Mouse (Mus musculus) intestine, embryonic 16.5 days (tissue): ENCODE data around the gene Mettl4. TPM values are rescaled to one million over a fixed set of nuclear protein-coding genes. Genes with fewer than 3 reads are reported as not detected.

Source experiments
- ATAC-seq: fragments of 200-750 bp; cut with Nextera tagmentation; 2 replicates; pipeline ENCODE4 v1.8.0; 2017; ENCODE audit warnings: moderate TSS enrichment, moderate library complexity
- H3K27ac ChIP-seq: fragments of 300-500 bp; sonication (generic); 2 replicates; pipeline ENCODE4 v1.5.1; 2014; ENCODE audit warnings: mild to moderate bottlenecking, low read length
- H3K27me3 ChIP-seq: fragments of 300-500 bp; sonication (generic); replicated peaks from 2 replicates; pipeline ENCODE4 v1.6.1; 2014; ENCODE audit warnings: low read length, control low read depth, mixed read lengths; ENCODE audit not compliant: control insufficient read depth, insufficient read depth
- H3K36me3 ChIP-seq: fragments of 300-500 bp; sonication (generic); 2 replicates; pipeline ENCODE4 v1.6.1; 2014; ENCODE audit warnings: low read length, control low read depth; ENCODE audit not compliant: control insufficient read depth, insufficient read depth
- H3K4me1 ChIP-seq: fragments of 300-500 bp; sonication (generic); 2 replicates; pipeline ENCODE4 v1.6.1; 2014; ENCODE audit warnings: low read length, control low read depth, mixed read lengths; ENCODE audit not compliant: control insufficient read depth, insufficient read depth
- H3K4me2 ChIP-seq: fragments of 300-500 bp; sonication (generic); 2 replicates; pipeline ENCODE4 v1.6.1; 2014; ENCODE audit warnings: low read depth, low read length, control low read depth
- H3K4me3 ChIP-seq: fragments of 300-500 bp; sonication (generic); 2 replicates; pipeline ENCODE4 v1.5.1; 2014; ENCODE audit warnings: mild to moderate bottlenecking, low read length
- H3K9ac ChIP-seq: fragments of 300-500 bp; sonication (generic); 2 replicates; pipeline ENCODE4 v1.6.1; 2014; ENCODE audit warnings: low read depth, low read length
- H3K9me3 ChIP-seq: fragments of 300-500 bp; sonication (generic); 2 replicates; pipeline ENCODE4 v1.6.1; 2016; ENCODE audit warnings: low read length, control low read depth; ENCODE audit not compliant: control insufficient read depth
- WGBS: fragments of 180-500 bp; shearing (Covaris S2); extraction: QIAGEN DNeasy Blood & Tissue Kit; methylation state at CpG from one replicate; pipeline ENCODE4 v1.1.7; 2014; 5-methylcytosine and 5-hydroxymethylcytosine counted together
- polyA plus RNA-seq: library from polyadenylated mRNA; unstranded; fragments of >200 nt; fragmentation: Nextera tagmentation; extraction: Ambion mirVana; gene quantifications from 2 replicates; pipeline ENCODE4 v1.2.1, GENCODE M21; 2015

Gene Mettl4
- 12.9 and 13.7 TPM in 2 replicates for polyA plus RNA-seq

- peak within 1 kb of the TSS; percentile 81 for H3K9ac ChIP-seq
- under 1% methylated on average over 56 of the region's 56 CpGs for WGBS
- H3K4me1 ChIP-seq: 0 out of 2 replicates have a peak, but pooled peaks cover 4% of the 10 kb centered on the region
- H3K27me3 ChIP-seq: no peaks in the 10 kb centered on the region
- peak within 1 kb of the TSS; percentile 62 for H3K4me2 ChIP-seq
- no peaks in the 10 kb centered on the region for H3K9me3 ChIP-seq
- H3K27ac ChIP-seq: peak within 1 kb of the TSS; percentile 98
- no peaks in the 10 kb centered on the region for H3K36me3 ChIP-seq
- H3K4me3 ChIP-seq: peak within 1 kb of the TSS; percentile 67
- peak; percentile 100 for ATAC-seq
These were observed at the start of gene Mettl4 for GRCm38 (mm10) chr17:94749466-94750135. Gene Mettl4 (minus strand): TSS chr17:94750019.

DNA sequence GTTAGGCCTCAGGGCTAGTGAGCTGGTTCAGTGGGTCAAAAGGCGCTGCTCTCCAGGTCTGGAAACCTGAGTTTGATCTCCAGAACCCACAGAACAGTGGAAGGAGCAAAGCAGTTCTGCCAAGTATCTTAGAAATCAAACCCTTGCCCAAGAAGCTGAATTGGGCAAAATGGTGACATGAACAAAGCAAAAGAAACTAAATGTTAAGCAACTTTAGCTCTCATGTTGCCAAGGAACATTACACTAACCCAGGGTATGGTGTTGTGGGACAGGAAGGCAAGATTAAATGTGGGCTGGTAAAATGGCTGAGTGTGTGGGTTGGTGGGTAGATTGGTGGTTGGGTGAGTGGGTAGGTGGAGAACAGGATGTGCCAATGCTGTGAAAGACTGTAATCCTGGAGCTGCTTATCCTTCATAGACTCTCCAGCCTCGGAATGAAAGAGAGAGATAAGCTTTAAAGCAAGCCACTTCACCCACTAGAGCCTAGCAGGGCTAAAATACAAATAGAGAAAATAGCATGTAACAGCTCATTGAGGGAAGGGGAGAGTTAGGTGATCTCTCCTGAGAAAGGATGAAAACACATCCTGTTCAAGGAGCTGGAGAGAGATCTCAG lies 29.2 kb upstream of the Mettl4 start:
- H3K27ac ChIP-seq: no peak overlapping the region
- no peaks in the 10 kb centered on the region for H3K9me3 ChIP-seq
- H3K9ac ChIP-seq: no peak overlapping the region
- no peak overlapping the region for H3K4me2 ChIP-seq
- no peak for ATAC-seq
- no peaks in the 10 kb centered on the region for H3K4me1 ChIP-seq
- 79% methylated on average over 2 of the region's 2 CpGs for WGBS
- no peak overlapping the region for H3K4me3 ChIP-seq
- H3K36me3 ChIP-seq: peaks cover 4% of the 10 kb centered on the region; the same call in 1 of the 2 replicates
- no peaks in the 10 kb centered on the region for H3K27me3 ChIP-seq

GRCm38 (mm10) chr17:94768491-94768890 lies 18.7 kb upstream of the Mettl4 start:
- 85% methylated on average over 2 of the region's 2 CpGs for WGBS
- H3K27me3 ChIP-seq: no peaks in the 10 kb centered on the region
- no peak overlapping the region for H3K27ac ChIP-seq
- no peak for ATAC-seq
- H3K9ac ChIP-seq: no peak overlapping the region
- H3K4me2 ChIP-seq: no peak overlapping the region
- no peaks in the 10 kb centered on the region for H3K9me3 ChIP-seq
- no peaks in the 10 kb centered on the region for H3K4me1 ChIP-seq
- H3K36me3 ChIP-seq: 0 out of 2 replicates have a peak, but pooled peaks cover 3% of the 10 kb centered on the region
- no peak overlapping the region for H3K4me3 ChIP-seq

DNA sequence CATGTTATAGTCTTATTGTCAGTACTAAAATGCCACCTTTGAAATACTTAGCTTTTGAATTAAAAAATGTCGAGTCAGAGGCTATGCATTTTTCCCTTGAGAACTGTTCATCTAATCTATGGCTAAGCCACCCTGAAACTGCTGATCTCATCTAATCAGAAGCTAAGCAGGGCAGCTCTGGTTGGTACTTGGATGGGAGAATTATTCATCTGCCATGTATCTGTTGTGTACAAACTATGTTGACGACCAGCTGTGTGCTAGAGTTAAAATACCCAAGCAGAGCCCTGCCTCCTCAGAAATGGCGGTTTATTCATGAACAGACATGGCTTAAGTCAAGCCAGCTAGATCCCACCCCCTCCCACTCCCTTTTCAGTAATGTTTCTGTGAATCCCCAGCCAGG lies 14.9 kb upstream of the Mettl4 start:
- Histone ChIP-seq H3K27me3 (no peaks in the 10 kb centered on the region), H3K4me3 (no peak overlapping the region), H3K9me3 (no peaks in the 10 kb centered on the region), H3K4me2 (no peak overlapping the region), H3K36me3 (no peaks in the 10 kb centered on the region), H3K27ac (no peak overlapping the region), H3K4me1 (no peaks in the 10 kb centered on the region), H3K9ac (no peak overlapping the region)
- WGBS: 85% methylated on average over 3 of the region's 3 CpGs
- no peak for ATAC-seq

GRCm38 (mm10) chr17:94764011-94764410 lies 14.2 kb upstream of the Mettl4 start:
- no peak for ATAC-seq
- no peak overlapping the region for H3K4me3 ChIP-seq
- H3K27ac ChIP-seq: no peak overlapping the region
- no peak overlapping the region for H3K9ac ChIP-seq
- WGBS: 85% methylated on average over 1 of the region's 1 CpGs
- H3K27me3 ChIP-seq: no peaks in the 10 kb centered on the region
- H3K4me2 ChIP-seq: no peak overlapping the region
- no peaks in the 10 kb centered on the region for H3K4me1 ChIP-seq
- H3K9me3 ChIP-seq: no peaks in the 10 kb centered on the region
- H3K36me3 ChIP-seq: no peaks in the 10 kb centered on the region

GRCm38 (mm10) chr17:94762405-94762804 lies 12.6 kb upstream of the Mettl4 start:
- Histone ChIP-seq H3K9ac (no peak overlapping the region), H3K36me3 (no peaks in the 10 kb centered on the region), H3K4me1 (no peaks in the 10 kb centered on the region), H3K4me3 (no peak overlapping the region), H3K27ac (no peak overlapping the region), H3K27me3 (no peaks in the 10 kb centered on the region), H3K9me3 (no peaks in the 10 kb centered on the region), H3K4me2 (no peak overlapping the region)
- no peak for ATAC-seq
- 96% methylated on average over 3 of the region's 3 CpGs for WGBS

DNA sequence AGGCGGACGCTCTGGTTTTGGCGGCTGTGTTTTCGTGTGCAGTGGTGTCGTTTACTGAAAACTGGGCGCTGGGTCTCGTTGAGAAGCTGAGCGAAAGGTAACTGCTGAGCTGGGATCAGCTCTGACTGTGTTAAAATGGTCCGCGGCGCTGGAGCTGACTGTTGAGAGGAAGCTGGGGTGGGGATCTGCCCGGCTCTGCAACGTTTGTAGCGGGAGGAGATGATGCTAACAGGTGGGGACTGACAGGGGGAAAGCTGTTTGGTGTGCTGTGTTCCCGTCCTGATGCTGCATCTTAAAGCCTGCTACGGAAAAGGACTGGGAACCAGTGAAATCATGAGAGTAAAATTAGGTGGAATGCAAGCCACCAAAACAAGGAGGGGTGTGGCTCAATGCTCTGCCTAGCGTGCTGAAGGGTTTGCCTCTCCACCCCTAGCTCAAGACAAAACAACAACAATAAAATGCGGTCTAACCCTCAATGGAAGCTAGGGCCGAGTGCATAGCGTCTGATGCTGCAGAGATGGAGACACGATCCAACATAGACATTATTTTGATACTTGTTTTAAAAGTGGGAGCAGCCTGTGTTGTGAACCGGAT lies 414 bp upstream of the Mettl4 start:
- H3K9ac ChIP-seq: peak overlapping the region; percentile 81
- WGBS: 1% methylated on average over 22 of the region's 22 CpGs
- no peaks in the 10 kb centered on the region for H3K27me3 ChIP-seq
- H3K27ac ChIP-seq: no peak overlapping the region
- H3K36me3 ChIP-seq: no peaks in the 10 kb centered on the region
- H3K9me3 ChIP-seq: no peaks in the 10 kb centered on the region
- peak overlapping the region; percentile 67 for H3K4me3 ChIP-seq
- peak overlapping the region; percentile 56 for H3K4me2 ChIP-seq
- peak; percentile 61; the same call in 1 of the 2 replicates for ATAC-seq
- 0 out of 2 replicates have a peak, but pooled peaks cover 4% of the 10 kb centered on the region for H3K4me1 ChIP-seq

DNA sequence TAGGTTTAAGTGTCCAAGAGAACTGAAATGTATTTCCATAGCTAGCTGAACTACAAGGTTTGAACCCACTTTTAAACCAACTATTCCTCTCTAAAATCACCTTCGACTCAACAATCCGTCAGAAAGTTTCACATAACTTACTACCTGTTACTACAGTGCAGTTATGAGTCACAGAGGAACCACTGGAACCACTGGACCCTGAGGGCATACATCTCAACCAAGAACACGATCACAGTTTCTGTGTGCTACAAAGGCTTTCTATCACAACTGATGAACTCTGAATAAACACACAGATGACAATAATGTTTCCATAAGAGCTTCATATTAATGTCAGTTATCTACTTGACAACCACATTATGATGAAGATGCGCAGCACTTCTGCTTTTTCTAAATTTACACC lies 11.6 kb downstream of the Mettl4 start:
- no peak overlapping the region for H3K4me2 ChIP-seq
- 93% methylated on average over 4 of the region's 4 CpGs for WGBS
- no peak for ATAC-seq
- H3K27ac ChIP-seq: no peak overlapping the region
- H3K9ac ChIP-seq: no peak overlapping the region
- H3K9me3 ChIP-seq: no peaks in the 10 kb centered on the region
- 0 out of 2 replicates have a peak, but pooled peaks cover 3% of the 10 kb centered on the region for H3K36me3 ChIP-seq
- H3K4me3 ChIP-seq: no peak overlapping the region
- no peaks in the 10 kb centered on the region for H3K27me3 ChIP-seq
- no peaks in the 10 kb centered on the region for H3K4me1 ChIP-seq

DNA sequence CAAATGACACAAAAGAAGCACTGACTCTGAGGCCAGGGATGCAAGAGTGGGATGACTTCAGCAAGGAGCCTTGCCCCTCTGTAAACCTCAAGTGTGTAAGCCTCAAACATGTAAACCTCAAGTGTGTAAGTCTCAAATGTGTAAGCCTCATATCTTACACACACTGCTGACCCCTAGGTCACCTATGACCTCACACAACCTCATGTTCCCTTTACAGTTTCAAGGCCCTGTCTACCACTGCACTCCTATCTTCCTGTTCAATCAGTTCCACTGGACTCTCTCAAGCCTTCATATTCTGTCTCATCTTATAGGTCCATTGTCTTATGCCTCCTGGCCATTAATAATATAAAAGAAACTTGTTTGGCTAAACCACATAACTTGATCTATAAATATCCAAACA lies 13.9 kb downstream of the Mettl4 start:
- ATAC-seq: no peak
- Histone ChIP-seq H3K27me3 (no peaks in the 10 kb centered on the region), H3K36me3 (0 out of 2 replicates have a peak, but pooled peaks cover 3% of the 10 kb centered on the region), H3K9ac (no peak overlapping the region), H3K27ac (no peak overlapping the region), H3K4me1 (no peaks in the 10 kb centered on the region), H3K4me2 (no peak overlapping the region), H3K9me3 (no peaks in the 10 kb centered on the region), H3K4me3 (no peak overlapping the region)
